Mouse (Mus musculus): ENCODE data around the gene Mical3.

The Mical3 gene

DNA sequence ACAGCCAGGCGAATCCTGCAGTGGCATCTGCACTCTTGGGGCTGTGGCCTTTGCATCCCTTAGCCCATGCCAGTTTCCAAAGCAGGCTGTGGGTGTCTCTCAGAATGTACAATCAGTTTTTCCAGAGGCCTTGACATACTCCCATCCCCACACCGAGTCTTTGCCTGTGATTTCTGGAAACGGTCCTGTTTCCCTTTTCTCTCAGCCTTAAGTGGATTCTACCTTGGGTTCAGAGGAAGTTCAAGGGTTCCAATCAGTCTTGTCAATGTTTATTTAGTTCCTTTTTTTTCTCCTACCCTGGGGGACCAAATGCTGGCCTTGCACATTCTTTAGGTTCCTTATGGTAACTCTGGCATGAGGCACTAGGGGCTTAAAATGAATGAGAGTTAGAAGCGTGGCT lies 16.0 kb upstream of the Mical3 start:
- DNase-seq (ENCODE audit: low read depth, low spot score): no peak

DNA sequence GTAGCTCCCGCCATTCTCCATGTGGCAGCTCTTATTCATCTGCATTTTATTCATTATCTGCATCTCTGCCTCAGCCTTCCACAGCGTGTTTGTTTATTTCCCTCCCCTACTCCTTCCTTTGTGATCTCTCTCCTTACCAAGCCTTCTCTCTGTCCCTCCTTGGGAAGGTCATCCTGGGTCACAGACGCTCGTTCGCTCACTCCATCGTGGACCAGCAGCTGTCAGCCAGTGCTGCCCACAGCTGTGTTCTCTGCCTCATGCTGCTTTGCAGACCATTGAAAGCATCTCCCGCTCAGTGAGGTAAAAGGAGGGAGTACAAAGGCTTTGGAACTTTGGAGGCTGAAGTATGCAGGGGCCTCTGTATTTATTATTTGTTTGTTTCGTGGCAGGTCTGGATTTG lies 15.1 kb upstream of the Mical3 start:
- DNase-seq (ENCODE audit: low read depth, low spot score): no peak

DNA sequence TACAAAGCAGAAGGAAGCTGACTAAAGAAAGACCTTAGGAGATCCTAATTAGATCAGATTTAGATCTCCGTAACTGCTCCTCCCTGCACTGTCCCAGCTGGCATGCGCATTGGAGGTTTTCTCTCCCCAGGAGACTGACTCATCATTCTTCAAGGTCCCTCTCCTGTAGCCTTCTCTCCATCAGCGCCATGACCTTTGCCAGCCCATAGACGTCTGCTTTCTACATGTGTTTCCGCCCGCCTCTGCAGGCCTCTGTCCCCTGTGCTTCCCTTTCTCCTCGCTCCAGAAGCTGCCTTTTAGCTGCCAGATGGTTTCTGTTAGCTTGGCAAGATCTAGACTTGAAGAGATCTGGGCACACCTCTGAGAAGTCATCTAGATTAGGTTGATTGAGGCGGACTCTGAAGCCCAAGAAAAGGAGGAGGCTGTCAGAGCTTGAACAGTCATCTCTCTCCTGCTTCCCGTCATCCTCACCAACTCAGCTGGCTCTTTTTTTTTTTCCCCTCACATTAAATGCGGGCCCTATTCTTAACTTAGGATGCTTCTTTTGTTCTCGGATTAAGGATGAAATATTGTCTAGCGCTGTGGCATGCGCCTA lies 14.3 kb upstream of the Mical3 start:
- peak; percentile 15 for DNase-seq (ENCODE audit: low read depth, low spot score)

GRCm38 (mm10) chr6:121144066-121144465 lies 13.3 kb upstream of the Mical3 start:
- peak; percentile 39 for DNase-seq (ENCODE audit: low read depth, low spot score)

DNA sequence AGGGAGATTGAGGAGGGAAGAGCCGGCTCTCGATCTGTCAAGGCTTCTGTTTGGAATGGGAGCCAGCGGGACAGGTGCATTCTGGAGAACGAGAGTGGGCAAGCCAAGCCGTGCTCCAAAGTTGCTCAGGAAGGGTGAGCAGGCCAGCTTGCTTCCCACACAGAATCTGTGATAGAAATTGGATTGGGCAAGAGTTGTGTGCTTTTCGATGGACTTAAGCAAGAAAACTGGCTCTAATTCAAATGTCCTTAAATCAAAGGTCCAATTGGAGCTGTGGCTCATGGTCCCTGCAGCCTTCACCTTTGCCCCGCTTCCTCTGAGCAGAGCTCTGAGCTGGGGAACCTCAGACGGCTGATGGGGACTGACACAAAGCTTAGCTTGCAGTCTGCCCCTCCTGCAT lies 12.6 kb upstream of the Mical3 start:
- no peak for DNase-seq (ENCODE audit: low read depth, low spot score)

- no peak for DNase-seq (ENCODE audit: low read depth, low spot score)
Observed at GRCm38 (mm10) chr6:121142298-121142697, 11.5 kb upstream of the Mical3 start.

DNA sequence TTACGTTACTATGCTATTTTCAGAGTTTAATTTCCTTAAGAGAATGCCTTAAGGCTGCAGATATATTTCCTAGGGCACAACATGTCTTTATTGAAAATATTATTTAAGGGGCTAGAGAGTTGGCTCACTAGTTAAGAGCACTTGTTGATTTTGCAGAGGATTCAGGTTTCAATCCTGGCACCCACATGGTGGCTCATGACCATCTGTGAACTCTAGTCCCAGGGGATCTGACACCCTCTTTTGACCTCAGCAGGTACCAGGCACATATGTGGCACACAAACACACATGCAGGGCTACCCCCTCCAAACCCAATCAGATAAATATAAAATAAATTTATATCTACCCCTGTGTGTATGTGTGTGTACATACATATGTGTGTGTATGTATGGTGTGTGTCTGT lies 8.5 kb upstream of the Mical3 start:
- no peak for DNase-seq (ENCODE audit: low read depth, low spot score)

DNA sequence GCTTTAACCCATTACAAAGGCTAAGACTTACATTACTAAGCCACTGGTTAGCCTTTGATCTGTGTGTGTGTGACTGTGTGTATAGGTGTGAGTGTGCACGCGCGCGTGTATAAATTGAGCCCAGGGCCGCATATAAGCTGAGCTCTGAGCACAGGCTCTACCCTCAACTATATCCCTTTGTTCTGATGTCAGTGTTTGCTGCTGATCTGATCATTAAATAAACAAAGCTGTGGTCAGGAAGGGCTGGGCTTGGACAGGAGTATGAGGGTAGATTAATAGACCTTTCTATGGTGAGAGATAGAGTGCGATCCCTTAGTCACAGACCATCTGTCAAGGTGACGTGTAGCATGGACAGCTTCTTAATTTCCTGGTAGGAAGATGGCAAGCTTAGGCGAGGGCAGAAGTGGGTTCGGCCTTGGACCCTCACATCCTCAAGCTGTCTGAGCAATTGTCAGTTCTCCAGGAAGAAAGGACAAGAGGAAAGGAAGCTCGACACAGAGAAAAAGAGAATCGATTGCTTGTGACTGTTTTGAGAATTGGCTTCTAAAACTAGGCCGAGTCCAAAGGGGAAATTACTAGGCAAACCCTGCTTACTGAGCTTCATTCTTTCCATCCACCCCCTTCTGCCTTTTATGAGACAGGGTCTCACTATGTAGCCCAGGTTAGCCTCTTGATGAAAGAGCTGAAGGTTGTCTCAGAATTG lies 7.7 kb upstream of the Mical3 start:
- DNase-seq (ENCODE audit: low read depth, low spot score): no peak

DNA sequence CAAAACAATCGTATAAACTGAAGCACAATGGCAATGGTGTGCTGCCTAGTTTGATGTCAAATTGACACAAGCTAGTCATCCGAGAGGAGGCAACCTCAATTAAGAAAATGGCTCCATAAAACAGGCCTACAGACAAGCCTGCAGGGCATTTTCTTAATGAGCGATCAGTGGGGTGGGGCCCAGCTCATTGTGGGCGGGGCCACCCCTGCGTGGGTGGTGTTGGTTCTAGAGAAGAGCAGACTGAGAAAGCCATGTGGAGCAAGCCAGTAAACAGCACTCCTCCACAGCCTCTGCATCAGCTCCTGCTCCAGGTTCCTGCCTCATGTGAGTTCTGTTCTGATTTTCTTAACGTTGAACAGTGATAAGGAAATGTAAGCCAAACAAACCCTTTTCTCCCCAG lies 6.4 kb upstream of the Mical3 start:
- no peak for DNase-seq (ENCODE audit: low read depth, low spot score)

GRCm38 (mm10) chr6:121134884-121135283 lies 4.1 kb upstream of the Mical3 start:
- DNase-seq (ENCODE audit: low read depth, low spot score): no peak

GRCm38 (mm10) chr6:121134249-121134648 lies 3.5 kb upstream of the Mical3 start:
- no peak for DNase-seq (ENCODE audit: low read depth, low spot score)

- DNase-seq (ENCODE audit: low read depth, low spot score): peak; percentile 91
Observed at GRCm38 (mm10) chr6:121130039-121130705, 627 bp downstream of the Mical3 start.

GRCm38 (mm10) chr6:121129506-121129905 lies 1.3 kb downstream of the Mical3 start:
- no peak for DNase-seq (ENCODE audit: low read depth, low spot score)

GRCm38 (mm10) chr6:121128736-121129135 lies 2.1 kb downstream of the Mical3 start:
- peak; percentile 60 for DNase-seq (ENCODE audit: low read depth, low spot score)

- DNase-seq (ENCODE audit: low read depth, low spot score): no peak
Observed at GRCm38 (mm10) chr6:121127726-121128125, 3.1 kb downstream of the Mical3 start.

DNA sequence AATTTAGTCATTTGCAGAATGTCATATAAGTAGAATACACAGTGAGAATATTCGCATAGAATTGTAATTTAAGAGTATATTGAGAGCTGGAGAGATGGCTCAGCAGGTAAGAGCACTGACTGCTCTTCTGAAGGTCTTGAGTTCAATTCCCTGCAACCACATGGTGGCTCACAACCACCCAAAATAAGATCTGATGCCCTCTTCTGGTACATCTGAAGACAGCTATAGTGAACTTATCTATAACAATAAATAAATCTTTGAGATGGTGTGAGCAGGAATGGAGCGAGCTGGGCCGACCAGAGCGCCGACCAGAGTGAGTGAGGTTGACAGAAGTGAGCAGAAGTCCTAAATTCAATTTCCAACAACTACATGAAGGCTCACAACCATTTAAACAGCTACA lies 4.6 kb downstream of the Mical3 start:
- DNase-seq (ENCODE audit: low read depth, low spot score): no peak

- no peak for DNase-seq (ENCODE audit: low read depth, low spot score)
Observed at GRCm38 (mm10) chr6:121122739-121123241, 8.0 kb downstream of the Mical3 start.

- DNase-seq (ENCODE audit: low read depth, low spot score): no peak
Observed at GRCm38 (mm10) chr6:121120776-121121175, 10.0 kb downstream of the Mical3 start.

GRCm38 (mm10) chr6:121117971-121118755 lies 12.6 kb downstream of the Mical3 start:
- no peak for DNase-seq (ENCODE audit: low read depth, low spot score)

- DNase-seq (ENCODE audit: low read depth, low spot score): no peak
Observed at GRCm38 (mm10) chr6:121117142-121117541, 13.7 kb downstream of the Mical3 start.

- no peak for DNase-seq (ENCODE audit: low read depth, low spot score)
Observed at GRCm38 (mm10) chr6:121116434-121116833, 14.4 kb downstream of the Mical3 start.

GRCm38 (mm10) chr6:121111448-121112055 lies 19.2 kb downstream of the Mical3 start:
- DNase-seq (ENCODE audit: low read depth, low spot score): no peak

Data from telencephalon, adult 2 months (tissue).